Mouse (Mus musculus): ENCODE measurements at regions not wholly inside any gene's neighbourhood (a gene's known extent, or its start where the extent isn't known, plus 50 kb on each side); places are given as distances from the start of the nearest gene placed in this dataset.

- DNase-seq = peak; percentile 21
Measured at GRCm38 (mm10) chr1:75693231-75693914, 147.3 kb downstream of the Slc4a3 start.

GRCm38 (mm10) chr1:75704832-75705650 lies 159.0 kb downstream of the Slc4a3 start:
- DNase-seq = no peak

- no peak for DNase-seq
Measured at GRCm38 (mm10) chr1:75706126-75706525, 160.1 kb downstream of the Slc4a3 start.

- no peak for DNase-seq
Measured at GRCm38 (mm10) chr1:75723431-75723830, 177.4 kb downstream of the Slc4a3 start.

- no peak for DNase-seq
Measured at GRCm38 (mm10) chr1:75725329-75725728, 179.3 kb downstream of the Slc4a3 start.

GRCm38 (mm10) chr1:75728859-75729258 lies 182.8 kb downstream of the Slc4a3 start:
- DNase-seq = no peak

GRCm38 (mm10) chr1:75733791-75734190 lies 187.7 kb downstream of the Slc4a3 start:
- no peak for DNase-seq

- no peak for DNase-seq
Measured at GRCm38 (mm10) chr1:75738651-75739050, 192.6 kb downstream of the Slc4a3 start.

GRCm38 (mm10) chr1:75749665-75750221 lies 203.7 kb downstream of the Slc4a3 start:
- DNase-seq = peak; percentile 15

- no peak for DNase-seq
Measured at GRCm38 (mm10) chr1:75772131-75772530, 226.1 kb downstream of the Slc4a3 start.

GRCm38 (mm10) chr1:75773014-75773413 lies 226.9 kb downstream of the Slc4a3 start:
- no peak for DNase-seq

GRCm38 (mm10) chr1:75778889-75779288 lies 232.8 kb downstream of the Slc4a3 start:
- DNase-seq = no peak

GRCm38 (mm10) chr1:75783206-75783605 lies 237.1 kb downstream of the Slc4a3 start:
- peak; percentile 24 for DNase-seq

GRCm38 (mm10) chr1:75786173-75786820 lies 240.2 kb downstream of the Slc4a3 start:
- DNase-seq = no peak

- DNase-seq = no peak
Measured at GRCm38 (mm10) chr1:75791509-75791908, 245.4 kb downstream of the Slc4a3 start.

GRCm38 (mm10) chr1:75797793-75798192 lies 251.7 kb downstream of the Slc4a3 start:
- no peak for DNase-seq

GRCm38 (mm10) chr1:75798375-75799099 lies 252.5 kb downstream of the Slc4a3 start:
- peak; percentile 67 for DNase-seq

- no peak for DNase-seq
Measured at GRCm38 (mm10) chr1:75804473-75804872, 258.4 kb downstream of the Slc4a3 start.

- DNase-seq = no peak
Measured at GRCm38 (mm10) chr1:75812471-75812870, 266.4 kb downstream of the Slc4a3 start.

GRCm38 (mm10) chr1:75826202-75826601 lies 280.1 kb downstream of the Slc4a3 start:
- no peak for DNase-seq

GRCm38 (mm10) chr1:75833071-75833830 lies 287.2 kb downstream of the Slc4a3 start:
- no peak for DNase-seq

GRCm38 (mm10) chr1:75834361-75834760 lies 288.3 kb downstream of the Slc4a3 start:
- no peak for DNase-seq
